Mouse (Mus musculus) testis, adult 2 months (tissue): ENCODE data around the gene Gm49387. TPM values are rescaled to one million over a fixed set of nuclear protein-coding genes. Genes with fewer than 3 reads are reported as not detected.

ENCODE experiments used
- H3K27ac ChIP-seq: fragments of 200-500 bp; 2 replicates; pipeline ENCODE4 v1.5.1; 2012; ENCODE audit warnings: low read depth, low read length; ENCODE audit not compliant: control insufficient read depth, insufficient read depth
- H3K27me3 ChIP-seq: fragments of 200-500 bp; 2 replicates; pipeline ENCODE4 v1.6.1; 2012; ENCODE audit warnings: mild to moderate bottlenecking, low read length, moderate library complexity; ENCODE audit not compliant: control insufficient read depth, insufficient read depth
- H3K36me3 ChIP-seq: fragments of 200-500 bp; 2 replicates; pipeline ENCODE4 v1.6.1; 2012; ENCODE audit warnings: mild to moderate bottlenecking, low read length; ENCODE audit not compliant: control insufficient read depth, insufficient read depth
- H3K4me1 ChIP-seq: fragments of 200-500 bp; 2 replicates; pipeline ENCODE4 v1.6.1; 2012; ENCODE audit warnings: low read length; ENCODE audit not compliant: control insufficient read depth, insufficient read depth
- H3K4me3 ChIP-seq: fragments of 200-500 bp; 2 replicates; pipeline ENCODE4 v1.5.1; 2012; ENCODE audit warnings: low read depth, mild to moderate bottlenecking, low read length, moderate library complexity, mixed read lengths; ENCODE audit not compliant: control insufficient read depth
- CTCF ChIP-seq: fragments of 200-500 bp; IDR thresholded peaks from 2 replicates; pipeline ENCODE4 v1.5.1; 2012; ENCODE audit warnings: low read depth, mild to moderate bottlenecking, inconsistent platforms, low read length, moderate library complexity; ENCODE audit not compliant: control insufficient read depth, insufficient read depth, insufficient replicate concordance
- POLR2A ChIP-seq: fragments of 200-500 bp; IDR thresholded peaks from 2 replicates; pipeline ENCODE4 v1.6.1; 2012; ENCODE audit warnings: low read depth, mild to moderate bottlenecking, inconsistent platforms, low read length, moderate library complexity; ENCODE audit not compliant: control insufficient read depth
- polyA plus RNA-seq: library from polyadenylated mRNA; depleted of rRNA; stranded (reverse); fragments of >200 nt; gene quantifications from 2 replicates; pipeline ENCODE4 v1.2.3, GENCODE M21; 2012

Gene Gm49387
- polyA plus RNA-seq, 1 experiment: 1.2 TPM

- H3K4me3 ChIP-seq: no peak overlapping the region
- TF ChIP-seq CTCF (no peak), POLR2A (no peak)
- no peak overlapping the region for H3K27ac ChIP-seq
- no peaks in the 10 kb centered on the region; the same call in 1 of the 2 replicates for H3K4me1 ChIP-seq
- H3K27me3 ChIP-seq: no peaks in the 10 kb centered on the region
- H3K36me3 ChIP-seq: no peaks in the 10 kb centered on the region
Measured at GRCm38 (mm10) chr14:31555963-31556434, 84.7 kb downstream of the Gm49387 start.

DNA sequence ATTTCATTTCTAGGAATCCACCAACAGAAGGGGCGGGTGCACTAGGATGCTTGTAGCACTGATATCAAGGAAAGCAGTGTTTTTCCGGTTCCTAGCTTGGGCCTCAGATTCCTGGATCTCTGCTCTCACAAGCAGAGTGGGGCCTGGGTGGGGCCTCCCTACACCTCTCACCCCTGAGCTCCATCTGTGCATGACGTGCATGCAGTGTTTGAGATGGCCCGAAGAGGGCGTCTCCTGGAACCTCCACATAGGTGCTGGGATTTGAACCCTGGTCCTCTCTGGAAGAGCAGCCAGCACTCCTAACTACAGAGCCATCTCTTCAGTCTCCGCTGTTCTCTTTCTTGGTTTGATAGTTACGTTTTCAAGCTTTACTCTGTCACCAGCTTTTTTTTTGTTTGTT, 85.7 kb downstream of the Gm49387 start:
- Histone ChIP-seq H3K4me1 (no peaks in the 10 kb centered on the region; the same call in 1 of the 2 replicates), H3K27me3 (no peaks in the 10 kb centered on the region), H3K36me3 (no peaks in the 10 kb centered on the region), H3K4me3 (no peak overlapping the region), H3K27ac (no peak overlapping the region)
- TF ChIP-seq POLR2A (no peak), CTCF (no peak)

- Histone ChIP-seq H3K27ac (no peak overlapping the region), H3K27me3 (no peaks in the 10 kb centered on the region), H3K4me1 (no peaks in the 10 kb centered on the region), H3K4me3 (no peak overlapping the region), H3K36me3 (no peaks in the 10 kb centered on the region)
- TF ChIP-seq CTCF: no peak
- no peak for TF ChIP-seq POLR2A
Measured at GRCm38 (mm10) chr14:31543885-31544442, 96.7 kb downstream of the Gm49387 start.

- no peaks in the 10 kb centered on the region for H3K27me3 ChIP-seq
Measured at GRCm38 (mm10) chr14:31537298-31537697, 103.4 kb downstream of the Gm49387 start.

GRCm38 (mm10) chr14:31532656-31533055, 108.0 kb downstream of the Gm49387 start:
- Histone ChIP-seq H3K36me3 (no peaks in the 10 kb centered on the region), H3K27ac (no peak overlapping the region), H3K4me1 (no peaks in the 10 kb centered on the region; the same call in 1 of the 2 replicates), H3K4me3 (no peak overlapping the region), H3K27me3 (no peaks in the 10 kb centered on the region)
- TF ChIP-seq CTCF: no peak
- TF ChIP-seq POLR2A: no peak

More at GRCm38 (mm10) chr14:31537298-31537697, 103.4 kb downstream of the Gm49387 start:
- Histone ChIP-seq H3K4me1 (no peaks in the 10 kb centered on the region; the same call in 1 of the 2 replicates), H3K36me3 (no peaks in the 10 kb centered on the region), H3K4me3 (no peak overlapping the region), H3K27ac (no peak overlapping the region)
- TF ChIP-seq POLR2A (no peak), CTCF (no peak)

- H3K4me1 ChIP-seq: no peaks in the 10 kb centered on the region; the same call in 1 of the 2 replicates
- H3K4me3 ChIP-seq: no peak overlapping the region
- TF ChIP-seq CTCF (no peak), POLR2A (no peak)
- no peaks in the 10 kb centered on the region for H3K36me3 ChIP-seq
- no peaks in the 10 kb centered on the region for H3K27me3 ChIP-seq
- no peak overlapping the region for H3K27ac ChIP-seq
Measured at GRCm38 (mm10) chr14:31531506-31532148, 109.1 kb downstream of the Gm49387 start.

DNA sequence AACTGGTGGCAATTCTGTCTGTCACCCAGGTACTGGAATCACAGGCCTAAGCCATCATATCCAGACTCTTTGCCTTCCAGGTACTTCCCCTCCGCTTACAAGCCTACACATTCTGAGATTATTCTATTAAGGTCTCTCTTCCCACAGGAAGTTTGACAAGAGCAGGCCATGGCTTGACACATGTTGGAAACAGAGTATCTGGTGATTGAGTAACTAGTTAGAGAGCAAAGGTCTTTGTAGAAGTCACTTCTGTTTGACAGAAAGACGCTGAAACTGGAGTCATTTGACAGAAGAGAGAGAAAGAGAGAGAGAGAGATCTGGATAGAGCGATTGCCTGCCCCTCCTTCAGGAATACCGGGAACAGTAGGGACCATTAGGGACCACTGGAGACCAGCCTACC, 109.8 kb downstream of the Gm49387 start:
- Histone ChIP-seq H3K4me1 (no peaks in the 10 kb centered on the region; the same call in 1 of the 2 replicates), H3K4me3 (no peak overlapping the region), H3K36me3 (no peaks in the 10 kb centered on the region), H3K27ac (no peak overlapping the region), H3K27me3 (no peaks in the 10 kb centered on the region)
- TF ChIP-seq CTCF (no peak), POLR2A (no peak)
